Mouse (Mus musculus) G1E (cell line): ENCODE measurements around the gene Wdfy3. TPM values are rescaled to one million over a fixed set of nuclear protein-coding genes. Genes with fewer than 3 reads are reported as not detected.

Experiments
- ATAC-seq: 2 replicates; pipeline ENCODE4 v1.8.0; 2016; ENCODE audit warnings: mild to moderate bottlenecking; ENCODE audit not compliant: insufficient number of reproducible peaks, poor library complexity, low FRiP score, severe bottlenecking; ENCODE audit errors: extremely low read depth
- DNase-seq: peaks from one replicate; pipeline ENCODE4 v3.0.0; 2012; ENCODE audit warnings: low spot score
- H3K27me3 ChIP-seq: 2 replicates; pipeline ENCODE4 v1.6.1; 2012; ENCODE audit warnings: mild to moderate bottlenecking, low read length, inconsistent platforms; ENCODE audit not compliant: insufficient read depth
- H3K36me3 ChIP-seq: replicated peaks from 2 replicates; pipeline ENCODE3; 2012; ENCODE audit warnings: mild to moderate bottlenecking, inconsistent platforms
- H3K4me1 ChIP-seq: 2 replicates; pipeline ENCODE4 v1.6.1; 2012; ENCODE audit warnings: low read depth, low read length, inconsistent platforms, mixed read lengths; ENCODE audit not compliant: insufficient read depth
- H3K4me3 ChIP-seq: 2 replicates; pipeline ENCODE4 v1.5.1; 2012; ENCODE audit warnings: low read depth, mild to moderate bottlenecking, inconsistent platforms, low read length, moderate library complexity, mixed read lengths
- H3K9me3 ChIP-seq: replicated peaks from 2 replicates; pipeline ENCODE4 v1.6.1; 2012; ENCODE audit warnings: inconsistent platforms
- CTCF ChIP-seq: IDR thresholded peaks from 2 replicates; pipeline ENCODE4 v1.5.1; 2012; ENCODE audit warnings: low read depth, low read length, inconsistent platforms, mixed read lengths
- GATA1 ChIP-seq: IDR thresholded peaks from 2 replicates; pipeline ENCODE4 v1.6.1; 2012; ENCODE audit warnings: borderline replicate concordance, low read length, inconsistent platforms, mixed read lengths
- GATA2 ChIP-seq: IDR thresholded peaks from 2 replicates; pipeline ENCODE4 v1.6.1; 2012; ENCODE audit warnings: low read depth, low read length, inconsistent platforms, borderline replicate concordance
- POLR2AphosphoS5 ChIP-seq: IDR thresholded peaks from 2 replicates; pipeline ENCODE4 v1.6.1; 2012; ENCODE audit warnings: low read depth, low read length, inconsistent platforms; ENCODE audit not compliant: insufficient replicate concordance
- TAL1 ChIP-seq: conservative IDR thresholded peaks from 2 replicates; pipeline ENCODE4 v1.6.1; 2012; ENCODE audit warnings: low read depth, low read length, inconsistent platforms, mixed read lengths
- polyA plus RNA-seq: library from polyadenylated mRNA; stranded (reverse); fragments of >175 nt; gene quantifications from 2 replicates; pipeline ENCODE4 v1.2.3, GENCODE M21; 2012
- total RNA-seq, 2 experiments: library from RNA; stranded (forward) in 1 of 2; stranded (reverse) in 1 of 2; fragments of 200-1000 nt in 1 of 2; fragments of >200 nt in 1 of 2; fragmentation: Nextera tagmentation in 1 of 2; gene quantifications; 2 replicates each; pipeline ENCODE4 v1.2.3; 2014 to 2017

Gene Wdfy3
- total and polyA plus RNA-seq, 3 experiments = 0.05 TPM; not detected in 2

- ATAC-seq (no peak), DNase-seq (no peak)
- TF ChIP-seq CTCF (no peak), POLR2AphosphoS5 (no peak), GATA2 (no peak), GATA1 (no peak), TAL1 (no peak)
- no peak overlapping the region for H3K4me3 ChIP-seq
- H3K9me3 ChIP-seq = peaks cover 73% of the 10 kb centered on the region
- H3K36me3 ChIP-seq = no peaks in the 10 kb centered on the region
- no peaks in the 10 kb centered on the region for H3K27me3 ChIP-seq
- H3K4me1 ChIP-seq = no peaks in the 10 kb centered on the region
Measured at GRCm38 (mm10) chr5:101801891-101802290, 267.8 kb downstream of the Wdfy3 start.

GRCm38 (mm10) chr5:101792665-101793064 lies 277.1 kb downstream of the Wdfy3 start:
- ATAC-seq (no peak), DNase-seq (no peak)
- Histone ChIP-seq H3K36me3 (no peaks in the 10 kb centered on the region), H3K9me3 (peaks cover 75% of the 10 kb centered on the region), H3K4me3 (no peak overlapping the region), H3K4me1 (no peaks in the 10 kb centered on the region), H3K27me3 (no peaks in the 10 kb centered on the region)
- no peak for TF ChIP-seq GATA2
- no peak for TF ChIP-seq CTCF
- TF ChIP-seq POLR2AphosphoS5 = no peak
- no peak for TF ChIP-seq GATA1
- TF ChIP-seq TAL1 = no peak

DNA sequence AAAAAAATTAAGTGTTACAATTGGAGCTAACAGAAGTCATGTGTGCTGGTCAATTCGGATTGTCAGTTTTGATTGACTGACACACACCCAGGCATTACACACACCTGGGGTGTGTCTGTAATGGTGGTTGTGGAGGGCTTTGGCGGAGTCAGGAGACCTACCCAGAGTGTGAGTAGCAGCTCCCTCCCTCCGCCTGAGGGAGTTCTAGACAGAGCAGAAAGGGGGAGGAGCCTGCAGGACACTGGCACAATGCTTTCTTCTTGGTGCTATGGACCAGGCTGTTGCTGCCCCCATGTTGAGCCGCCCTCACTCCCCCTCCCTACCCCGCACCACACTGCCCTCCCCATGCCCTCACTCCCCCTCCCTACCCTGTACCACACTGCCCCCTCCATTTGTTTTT lies 279.2 kb downstream of the Wdfy3 start:
- H3K27me3 ChIP-seq = no peaks in the 10 kb centered on the region
- peaks cover 62% of the 10 kb centered on the region for H3K9me3 ChIP-seq
- no peak overlapping the region for H3K4me3 ChIP-seq
- ATAC-seq (no peak), DNase-seq (no peak)
- TF ChIP-seq TAL1 (no peak), CTCF (no peak)
- no peaks in the 10 kb centered on the region for H3K4me1 ChIP-seq
- H3K36me3 ChIP-seq = no peaks in the 10 kb centered on the region

DNA sequence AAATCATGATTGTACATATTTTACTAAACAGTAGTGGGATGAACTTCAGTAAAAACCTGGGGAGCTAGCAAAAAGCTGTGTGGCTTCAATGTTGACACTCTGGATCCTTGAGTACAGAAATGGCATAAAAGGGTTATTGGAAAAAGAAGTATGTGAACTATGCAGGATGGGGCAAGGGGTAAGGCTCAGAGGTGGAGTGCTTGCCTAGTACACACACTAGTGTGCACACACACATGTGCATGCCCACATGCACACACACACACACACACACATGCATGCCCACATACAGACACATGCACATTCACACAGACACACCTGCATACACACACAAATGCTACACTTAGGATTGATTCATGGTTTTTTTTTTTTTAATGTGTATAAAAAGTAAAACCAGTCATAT lies 280.0 kb downstream of the Wdfy3 start:
- TF ChIP-seq TAL1 (no peak), GATA1 (no peak)
- Histone ChIP-seq H3K9me3 (peaks cover 63% of the 10 kb centered on the region), H3K4me1 (no peaks in the 10 kb centered on the region), H3K4me3 (no peak overlapping the region), H3K36me3 (no peaks in the 10 kb centered on the region), H3K27me3 (no peaks in the 10 kb centered on the region)
- DNase-seq (no peak), ATAC-seq (no peak)

DNA sequence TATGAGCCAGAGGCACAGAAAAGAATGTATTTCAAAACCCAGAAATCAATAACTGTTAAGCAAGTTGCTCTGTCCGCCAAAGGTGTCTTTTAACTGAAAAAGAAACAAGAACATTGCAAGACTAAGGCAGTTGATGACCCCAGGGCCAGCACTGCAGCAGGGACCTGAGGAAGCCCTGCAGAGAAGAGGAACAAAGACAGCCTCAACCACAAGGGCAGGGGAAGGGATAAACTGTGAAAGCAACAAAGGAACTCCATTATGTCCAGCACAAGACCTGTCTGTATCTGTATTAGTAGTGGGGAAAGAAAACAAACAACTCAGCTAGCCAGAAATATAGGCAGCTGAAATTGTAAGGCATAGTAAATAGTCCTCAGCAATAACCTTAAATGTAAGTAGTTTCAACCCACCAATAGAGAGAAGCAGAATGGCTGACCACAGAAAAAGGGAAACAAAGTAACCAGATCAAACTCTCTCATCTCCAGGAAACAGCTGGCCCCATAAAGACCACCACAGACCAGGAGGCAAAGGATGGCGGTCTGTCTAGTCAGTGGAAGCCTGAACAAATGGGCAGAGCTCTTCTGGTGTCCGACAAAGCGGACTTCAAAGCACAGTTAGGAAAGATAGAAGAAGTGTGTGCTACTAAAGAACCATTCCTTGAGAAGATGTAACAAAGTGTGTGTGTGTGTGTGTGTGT lies 283.7 kb downstream of the Wdfy3 start:
- no peak for DNase-seq
- ATAC-seq = no peak
- TF ChIP-seq GATA1 (no peak), TAL1 (no peak), POLR2AphosphoS5 (no peak), CTCF (no peak), GATA2 (no peak)
- Histone ChIP-seq H3K4me1 (no peaks in the 10 kb centered on the region), H3K9me3 (peaks cover 61% of the 10 kb centered on the region), H3K36me3 (no peaks in the 10 kb centered on the region), H3K4me3 (no peak overlapping the region), H3K27me3 (no peaks in the 10 kb centered on the region)

- Histone ChIP-seq H3K36me3 (no peaks in the 10 kb centered on the region), H3K9me3 (peaks cover 65% of the 10 kb centered on the region), H3K4me3 (no peak overlapping the region), H3K27me3 (no peaks in the 10 kb centered on the region), H3K4me1 (no peaks in the 10 kb centered on the region)
- DNase-seq = no peak
- no peak for ATAC-seq
- TF ChIP-seq POLR2AphosphoS5 (no peak), CTCF (no peak), TAL1 (no peak), GATA1 (no peak)
Measured at GRCm38 (mm10) chr5:101784787-101785186, 284.9 kb downstream of the Wdfy3 start.

DNA sequence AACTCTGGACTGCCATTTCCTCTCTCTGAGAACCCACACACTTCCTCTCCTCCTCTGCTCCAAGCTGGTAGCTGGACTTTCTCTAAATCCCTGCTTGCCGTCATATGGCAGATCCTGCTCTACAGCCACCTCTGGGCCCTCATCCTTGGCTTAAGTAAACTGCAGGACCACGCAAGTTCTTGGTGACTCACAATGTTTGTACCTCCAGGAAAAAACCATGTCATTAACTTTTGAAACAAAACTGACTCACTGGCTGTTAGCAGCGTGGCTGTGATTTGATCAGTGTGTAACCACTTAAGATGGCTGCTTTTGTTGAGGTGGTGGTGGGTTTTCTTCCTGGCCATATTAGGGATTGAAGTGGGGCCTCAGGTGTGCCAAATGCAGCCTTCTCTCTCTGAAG lies 285.4 kb downstream of the Wdfy3 start:
- no peaks in the 10 kb centered on the region for H3K36me3 ChIP-seq
- H3K27me3 ChIP-seq = no peaks in the 10 kb centered on the region
- H3K4me1 ChIP-seq = no peaks in the 10 kb centered on the region
- no peak overlapping the region for H3K4me3 ChIP-seq
- ATAC-seq (no peak), DNase-seq (no peak)
- peaks cover 67% of the 10 kb centered on the region for H3K9me3 ChIP-seq
- TF ChIP-seq CTCF = no peak
- TF ChIP-seq GATA1 = no peak
- no peak for TF ChIP-seq GATA2
- TF ChIP-seq POLR2AphosphoS5 = no peak
- no peak for TF ChIP-seq TAL1
